Mouse (Mus musculus): ENCODE results near the gene Plekhs1.
"Not testable (repeated sequence)": the region's sequence is repeated elsewhere in the genome, so short reads cannot be mapped to it uniquely, and the experiment has no call there.

The Plekhs1 gene

GRCm38 (mm10) chr19:56530529-56530928 lies 69.1 kb downstream of the Plekhs1 start:
- not testable (repeated sequence) for DNase-seq

- no peak for DNase-seq
Observed at GRCm38 (mm10) chr19:56531251-56531650, 69.8 kb downstream of the Plekhs1 start.

- DNase-seq: no peak
Observed at GRCm38 (mm10) chr19:56533291-56534071, 72.0 kb downstream of the Plekhs1 start.

- no peak for DNase-seq
Observed at GRCm38 (mm10) chr19:56534337-56534736, 72.9 kb downstream of the Plekhs1 start.

GRCm38 (mm10) chr19:56535064-56535463 lies 73.6 kb downstream of the Plekhs1 start:
- no peak for DNase-seq

- no peak for DNase-seq
Observed at GRCm38 (mm10) chr19:56535765-56536164, 74.3 kb downstream of the Plekhs1 start.

Data from cerebellum, postnatal 36 days (tissue).